Mouse (Mus musculus) heart, embryonic 11.5 days (tissue): ENCODE measurements around the gene C330007P06Rik. TPM values are rescaled to one million over a fixed set of nuclear protein-coding genes. Genes with fewer than 3 reads are reported as not detected.

ENCODE experiments used
- polyA plus RNA-seq: library from polyadenylated mRNA; unstranded; fragments of >200 nt; fragmentation: Nextera tagmentation; extraction: Ambion mirVana; gene quantifications from 2 replicates; pipeline ENCODE4 v1.2.1, GENCODE M21; 2014

C330007P06Rik gene
- polyA plus RNA-seq, 1 experiment from 2014 or later = 23.4 TPM

Other genes with a start within 250 kb of the C330007P06Rik start
- 1.5 TPM in 2 replicates for gene Akap17b, start 228.7 kb downstream of the C330007P06Rik start, polyA plus RNA-seq
- gene Slc25a43, start 130.5 kb downstream of the C330007P06Rik start, polyA plus RNA-seq = 2.2 and 3.6 TPM in 2 replicates
- gene Slc25a5, start 78.5 kb downstream of the C330007P06Rik start, polyA plus RNA-seq = 1,149 and 1,243 TPM in 2 replicates
- 125 and 126 TPM in 2 replicates for gene Ube2a, start 211 bp downstream of the C330007P06Rik start, polyA plus RNA-seq
- gene Nkrf, start 28.8 kb upstream of the C330007P06Rik start, polyA plus RNA-seq = 1.1 and 1.3 TPM in 2 replicates
- gene Sept6, start 117.7 kb upstream of the C330007P06Rik start, polyA plus RNA-seq = 24.8 and 25.5 TPM in 2 replicates
- gene Sowahd, start 174.7 kb upstream of the C330007P06Rik start, polyA plus RNA-seq = 1.1 and 1.2 TPM in 2 replicates
- 410 and 450 TPM in 2 replicates for gene Rpl39, start 211.3 kb upstream of the C330007P06Rik start, polyA plus RNA-seq
- gene Upf3b, start 236.2 kb upstream of the C330007P06Rik start, polyA plus RNA-seq = 15.0 and 16.2 TPM in 2 replicates